Mouse (Mus musculus): ENCODE results near the gene Lcn2.

GRCm38 (mm10) chr2:32425568-32425967 is 37.5 kb upstream of the Lcn2 start:
- TF ChIP-seq POLR2A (IDR thresholded peaks at IDR 0.05; ENCODE audit: extremely low read depth, insufficient read depth, low read length) (0 out of 2 replicates have a peak, but pooled peaks have one; percentile 12), CTCF (IDR thresholded peaks at IDR 0.05; ENCODE audit: extremely low read depth, insufficient read depth, low read length) (no peak)
